Mouse (Mus musculus) heart, postnatal 0 days (tissue): ENCODE results near the gene Dnajc8. TPM values are rescaled to one million over a fixed set of nuclear protein-coding genes. Genes with fewer than 3 reads are reported as not detected.

ENCODE experiments used
- ATAC-seq: fragments of 200-750 bp; cut with Nextera tagmentation; 2 replicates; pipeline ENCODE4 v1.8.0; 2017; ENCODE audit warnings: low read depth, moderate number of reproducible peaks, moderate library complexity; ENCODE audit not compliant: insufficient read depth
- DNase-seq: peaks from one replicate; pipeline ENCODE4 v3.0.0-alpha.2; 2016; ENCODE audit warnings: low spot score
- H3K27ac ChIP-seq: fragments of 300-500 bp; sonication (generic); 2 replicates; pipeline ENCODE4 v1.5.1; 2014; ENCODE audit warnings: low read depth, mild to moderate bottlenecking
- H3K27me3 ChIP-seq: fragments of 300-500 bp; sonication (generic); 2 replicates; pipeline ENCODE4 v1.6.1; 2014; ENCODE audit warnings: low read length, mixed read lengths; ENCODE audit not compliant: control insufficient read depth, insufficient read depth
- H3K36me3 ChIP-seq: fragments of 300-500 bp; sonication (generic); replicated peaks from 2 replicates; pipeline ENCODE4 v1.6.1; 2014; ENCODE audit warnings: low read length, mixed read lengths; ENCODE audit not compliant: control insufficient read depth, insufficient read depth
- H3K4me1 ChIP-seq: fragments of 300-500 bp; sonication (generic); 2 replicates; pipeline ENCODE4 v1.6.1; 2014; ENCODE audit warnings: antibody characterized with exemption; ENCODE audit not compliant: control insufficient read depth, insufficient read depth
- H3K4me2 ChIP-seq: fragments of 300-500 bp; sonication (generic); 2 replicates; pipeline ENCODE4 v1.6.1; 2014; ENCODE audit warnings: low read depth, mild to moderate bottlenecking, low read length, moderate library complexity
- H3K4me3 ChIP-seq: fragments of 300-500 bp; sonication (generic); 2 replicates; pipeline ENCODE4 v1.5.1; 2014; ENCODE audit warnings: low read depth, low read length
- H3K9ac ChIP-seq: fragments of 300-500 bp; sonication (generic); replicated peaks from 2 replicates; pipeline ENCODE4 v1.6.1; 2014; ENCODE audit warnings: low read depth, low read length, mixed read lengths
- H3K9me3 ChIP-seq: fragments of 300-500 bp; sonication (generic); replicated peaks from 2 replicates; pipeline ENCODE4 v1.6.1; 2016; ENCODE audit warnings: low read length; ENCODE audit not compliant: control insufficient read depth
- CTCF ChIP-seq: IDR thresholded peaks from 2 replicates; pipeline ENCODE4 v1.5.1; 2016; ENCODE audit warnings: antibody characterized with exemption, control low read depth, low read depth
- EP300 ChIP-seq: IDR thresholded peaks from 2 replicates; pipeline ENCODE4 v1.6.1; 2016; ENCODE audit warnings: antibody characterized with exemption, low read depth
- WGBS: fragments of 180-500 bp; shearing (Covaris S2); extraction: QIAGEN DNeasy Blood & Tissue Kit; methylation state at CpG from one replicate; pipeline ENCODE4 v1.1.7; 2014; 5-methylcytosine and 5-hydroxymethylcytosine counted together
- polyA plus RNA-seq: library from polyadenylated mRNA; unstranded; fragments of >200 nt; fragmentation: Nextera tagmentation; extraction: Ambion mirVana; gene quantifications from 2 replicates; pipeline ENCODE4 v1.2.1, GENCODE M21; 2015
- total RNA-seq: library from RNA; depleted of rRNA; stranded (reverse); fragments of >200 nt; gene quantifications from 2 replicates; pipeline ENCODE4 v1.2.3, GENCODE M21; 2014; ENCODE audit warnings: low replicate concordance

The Dnajc8 gene
- total and polyA plus RNA-seq, 2 experiments from 2014 or later, result 94.1 to 104 TPM

- H3K27me3 ChIP-seq, result no peaks in the 10 kb centered on the region
- H3K4me1 ChIP-seq, result no peaks in the 10 kb centered on the region
These were observed 53.2 kb downstream of the Dnajc8 start for GRCm38 (mm10) chr4:132588512-132588911.

DNA sequence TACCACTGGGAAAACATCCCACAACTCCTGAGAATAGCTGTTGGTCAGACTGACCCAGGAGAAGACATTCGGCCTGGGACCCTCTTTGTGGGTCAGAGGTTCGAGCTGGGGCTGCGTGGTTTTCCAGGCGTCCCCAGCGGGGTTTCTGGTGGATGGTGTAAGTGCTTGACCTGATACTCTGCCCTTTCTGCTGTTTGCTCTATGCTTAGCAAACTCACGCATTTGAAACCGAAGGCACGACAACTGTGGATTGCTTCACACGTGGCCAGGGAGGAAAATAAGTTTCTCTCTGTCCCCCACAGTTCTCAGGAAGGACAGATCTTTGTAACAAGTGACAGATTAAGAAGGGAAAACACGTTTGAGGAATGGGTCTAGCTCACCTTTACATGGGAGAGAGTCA is 55.3 kb downstream of the Dnajc8 start:
- no peak overlapping the region for H3K9ac ChIP-seq
- H3K4me1 ChIP-seq, result peaks cover 6% of the 10 kb centered on the region; the same call in 1 of the 2 replicates
- no peak overlapping the region for H3K4me2 ChIP-seq
- 81% methylated on average over 10 of the region's 10 CpGs for WGBS
- no peak overlapping the region for H3K27ac ChIP-seq
- H3K36me3 ChIP-seq, result no peaks in the 10 kb centered on the region
- H3K27me3 ChIP-seq, result no peaks in the 10 kb centered on the region
- no peaks in the 10 kb centered on the region for H3K9me3 ChIP-seq
- no peak for TF ChIP-seq EP300
- TF ChIP-seq CTCF, result no peak
- DNase-seq (no peak), ATAC-seq (no peak)
- no peak overlapping the region for H3K4me3 ChIP-seq

More at GRCm38 (mm10) chr4:132588512-132588911, 53.2 kb downstream of the Dnajc8 start:
- Histone ChIP-seq H3K9ac (no peak overlapping the region), H3K9me3 (no peaks in the 10 kb centered on the region), H3K4me2 (no peak overlapping the region), H3K4me3 (no peak overlapping the region), H3K27ac (no peak overlapping the region), H3K36me3 (no peaks in the 10 kb centered on the region)
- DNase-seq, result no peak
- TF ChIP-seq EP300 (no peak), CTCF (no peak)
- 70% methylated on average over 3 of the region's 3 CpGs for WGBS
- ATAC-seq, result no peak

DNA sequence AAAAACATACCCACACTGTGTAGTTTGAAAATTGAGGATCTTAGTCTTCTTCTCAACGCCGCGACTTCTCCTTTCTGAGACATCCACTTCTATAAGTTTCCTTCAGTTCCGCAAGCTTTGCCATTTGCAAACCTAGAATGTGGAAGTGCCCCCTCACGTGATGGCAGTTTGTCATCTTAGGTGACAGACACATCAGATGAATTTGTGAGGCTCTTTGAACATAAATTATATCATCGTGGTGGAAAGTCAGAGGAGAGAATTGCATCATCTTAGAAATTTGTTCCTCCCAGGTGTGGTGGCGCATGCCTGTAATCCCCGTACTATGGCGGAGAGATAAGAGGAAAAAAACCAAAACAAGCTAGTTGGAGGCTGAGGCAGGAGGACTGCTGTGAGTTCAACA is 57.6 kb downstream of the Dnajc8 start:
- TF ChIP-seq CTCF, result no peak
- no peak for TF ChIP-seq EP300
- no peak overlapping the region for H3K4me3 ChIP-seq
- no peaks in the 10 kb centered on the region for H3K36me3 ChIP-seq
- ATAC-seq, result no peak
- no peak overlapping the region for H3K9ac ChIP-seq
- peaks cover 10% of the 10 kb centered on the region; the same call in 1 of the 2 replicates for H3K4me1 ChIP-seq
- H3K27me3 ChIP-seq, result no peaks in the 10 kb centered on the region
- H3K4me2 ChIP-seq, result no peak overlapping the region
- no peaks in the 10 kb centered on the region for H3K9me3 ChIP-seq
- H3K27ac ChIP-seq, result no peak overlapping the region
- DNase-seq, result no peak
- 86% methylated on average over 9 of the region's 9 CpGs for WGBS

DNA sequence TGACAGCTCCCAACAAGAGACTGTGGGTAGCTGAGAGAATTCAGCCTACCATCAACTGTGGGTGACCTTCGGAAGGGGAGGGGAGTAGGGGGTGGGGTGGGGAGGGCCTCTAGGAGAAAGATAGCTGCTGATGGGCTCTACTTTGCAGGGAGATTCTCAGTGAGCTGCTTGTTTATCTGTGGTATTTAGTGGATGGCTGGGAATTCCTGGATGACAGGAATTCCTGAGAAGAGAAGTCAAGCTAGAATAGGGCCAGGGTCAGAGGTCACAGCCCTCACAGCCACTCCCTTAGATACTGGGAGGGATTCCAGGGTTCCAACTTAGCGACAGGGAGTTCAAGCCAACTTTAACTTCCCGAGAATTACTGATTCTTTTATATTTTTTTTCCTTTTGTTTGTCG is 58.8 kb downstream of the Dnajc8 start:
- H3K4me3 ChIP-seq, result no peak overlapping the region
- H3K27me3 ChIP-seq, result no peaks in the 10 kb centered on the region
- peak; percentile 41 for ATAC-seq
- no peak overlapping the region for H3K9ac ChIP-seq
- no peaks in the 10 kb centered on the region for H3K36me3 ChIP-seq
- H3K27ac ChIP-seq, result no peak overlapping the region
- no peaks in the 10 kb centered on the region for H3K9me3 ChIP-seq
- no peak for DNase-seq
- H3K4me2 ChIP-seq, result no peak overlapping the region
- WGBS, result 30% methylated on average over 4 of the region's 4 CpGs
- TF ChIP-seq CTCF (no peak), EP300 (no peak)
- H3K4me1 ChIP-seq, result peaks cover 10% of the 10 kb centered on the region; the same call in 1 of the 2 replicates

- no peaks in the 10 kb centered on the region for H3K36me3 ChIP-seq
- H3K9me3 ChIP-seq, result no peaks in the 10 kb centered on the region
- 88% methylated on average over 2 of the region's 2 CpGs for WGBS
- TF ChIP-seq CTCF (no peak), EP300 (no peak)
- ATAC-seq (no peak), DNase-seq (no peak)
- no peak overlapping the region for H3K9ac ChIP-seq
- no peaks in the 10 kb centered on the region for H3K27me3 ChIP-seq
- H3K4me2 ChIP-seq, result no peak overlapping the region
- H3K4me1 ChIP-seq, result peaks cover 13% of the 10 kb centered on the region; the same call in 1 of the 2 replicates
- no peak overlapping the region for H3K27ac ChIP-seq
- H3K4me3 ChIP-seq, result no peak overlapping the region
These were observed 63.5 kb downstream of the Dnajc8 start for GRCm38 (mm10) chr4:132598861-132599260.

GRCm38 (mm10) chr4:132599764-132600163 is 64.4 kb downstream of the Dnajc8 start:
- H3K9me3 ChIP-seq, result no peaks in the 10 kb centered on the region
- TF ChIP-seq EP300 (no peak), CTCF (no peak)
- no peaks in the 10 kb centered on the region for H3K27me3 ChIP-seq
- no peak overlapping the region for H3K27ac ChIP-seq
- no peak for ATAC-seq
- no peak overlapping the region for H3K4me3 ChIP-seq
- H3K4me1 ChIP-seq, result 0 out of 2 replicates have a peak, but pooled peaks cover 8% of the 10 kb centered on the region
- WGBS, result 47% methylated on average over 3 of the region's 3 CpGs
- no peak overlapping the region for H3K4me2 ChIP-seq
- peak; percentile 47 for DNase-seq
- no peaks in the 10 kb centered on the region for H3K36me3 ChIP-seq
- H3K9ac ChIP-seq, result no peak overlapping the region
